Mouse (Mus musculus) gastrocnemius, postnatal 36 days (tissue): ENCODE results near the gene Iqcf6. TPM values are rescaled to one million over a fixed set of nuclear protein-coding genes. Genes with fewer than 3 reads are reported as not detected.
A peak's percentile ranks its signal among the peaks of the same experiment; 100 is the strongest.
"Not testable (repeated sequence)": the region's sequence is repeated elsewhere in the genome, so short reads cannot be mapped to it uniquely, and the experiment has no call there.

Experiments
- DNase-seq, 2 experiments: peaks; one replicate each; pipeline ENCODE4 v3.0.0; 2022
- intact Hi-C: fragments of 180-260 bp; cut with DNase I; formaldehyde crosslinking; loops from one replicate; pipeline ENCODE4 v1.15.1; 2025
- long read RNA-seq, 2 experiments: library from polyadenylated mRNA; stranded (forward); transcript quantifications; one replicate each; pipeline ENCODE4 v2.0.0; 2021
- total RNA-seq, 2 experiments: library from RNA; stranded (reverse); gene quantifications; 2 replicates each; pipeline ENCODE4 v1.2.3; 2021

The Iqcf6 gene
- total RNA-seq, result not detected
- long read RNA-seq, experiment 1, result 0 reads
- long read RNA-seq, experiment 2, result 0 reads

DNA sequence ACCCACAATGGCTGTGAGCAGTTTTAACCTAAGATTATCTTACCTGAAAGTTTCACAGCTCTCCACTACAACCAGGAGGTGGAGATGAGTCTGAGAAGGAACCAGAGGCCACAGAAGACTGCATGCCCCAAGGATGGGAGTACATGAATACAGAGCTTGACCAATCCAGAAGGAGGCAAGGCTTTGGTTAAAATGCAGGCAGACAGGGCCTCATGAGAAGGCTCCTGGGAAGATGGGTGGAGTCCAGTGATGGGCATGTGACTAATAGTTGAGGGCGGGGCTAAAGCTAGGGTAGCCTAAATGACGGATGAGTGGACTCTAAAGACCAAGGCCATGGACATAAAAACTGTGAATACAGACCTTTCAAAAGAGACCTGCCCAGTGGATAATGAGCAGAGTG, at the start of gene Iqcf6:
Iqcf6 (plus strand) TSS at position 301 of the 400 bp plus-strand sequence.
- no peak for DNase-seq
- intact Hi-C loops, result no loop called here

- no peak for DNase-seq
- intact Hi-C loops, result no loop called here
Measured at GRCm38 (mm10) chr9:106580016-106580415, 46.4 kb upstream of the Iqcf6 start.

DNA sequence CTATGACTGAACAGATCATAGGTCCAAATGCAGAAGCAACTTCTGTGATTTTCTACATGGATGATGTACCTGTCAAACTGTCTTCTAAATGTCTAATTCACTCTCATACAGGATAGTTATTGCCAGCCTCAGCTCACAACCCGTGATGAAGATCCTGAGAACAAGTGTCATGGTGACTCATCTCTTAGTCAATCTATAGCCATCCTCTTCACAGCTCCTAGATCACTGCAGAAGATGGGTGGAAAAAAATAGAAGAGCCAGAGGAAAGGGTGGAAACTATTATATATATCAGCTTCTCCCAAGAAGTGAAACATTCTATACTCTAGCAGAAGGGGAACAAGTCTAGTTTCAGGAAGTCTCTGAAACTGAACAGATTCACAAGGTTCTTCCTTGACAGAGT, 43.8 kb upstream of the Iqcf6 start:
- intact Hi-C loops, result no loop called here
- DNase-seq, result no peak

DNA sequence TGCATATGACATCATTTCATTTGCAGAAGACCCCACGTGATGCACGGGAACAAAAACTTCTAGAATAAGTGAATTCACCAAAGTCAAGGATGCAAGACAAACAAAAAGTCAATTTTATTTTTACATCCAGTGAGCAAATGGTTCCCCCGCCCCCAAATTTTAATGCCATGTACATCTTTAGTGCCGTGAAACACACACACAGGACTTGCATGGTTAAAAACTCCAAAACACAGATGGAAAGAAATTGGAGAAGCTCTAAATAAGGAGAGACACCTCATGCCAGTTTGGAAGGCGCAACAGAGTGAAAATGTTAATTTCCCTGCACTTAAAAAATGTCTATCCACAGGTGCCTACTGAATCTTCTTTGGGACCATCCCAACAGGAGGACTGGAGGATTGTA, 34.2 kb upstream of the Iqcf6 start:
- intact Hi-C loops, result no loop called here

GRCm38 (mm10) chr9:106595402-106595801, 31.0 kb upstream of the Iqcf6 start:
- intact Hi-C loops, DNase-seq: not testable (repeated sequence)

More for the DNA sequence above, 34.2 kb upstream of the Iqcf6 start:
- no peak for DNase-seq

- no peak for DNase-seq
- intact Hi-C loops, result no loop called here
Measured at GRCm38 (mm10) chr9:106595836-106596235, 30.5 kb upstream of the Iqcf6 start.

DNA sequence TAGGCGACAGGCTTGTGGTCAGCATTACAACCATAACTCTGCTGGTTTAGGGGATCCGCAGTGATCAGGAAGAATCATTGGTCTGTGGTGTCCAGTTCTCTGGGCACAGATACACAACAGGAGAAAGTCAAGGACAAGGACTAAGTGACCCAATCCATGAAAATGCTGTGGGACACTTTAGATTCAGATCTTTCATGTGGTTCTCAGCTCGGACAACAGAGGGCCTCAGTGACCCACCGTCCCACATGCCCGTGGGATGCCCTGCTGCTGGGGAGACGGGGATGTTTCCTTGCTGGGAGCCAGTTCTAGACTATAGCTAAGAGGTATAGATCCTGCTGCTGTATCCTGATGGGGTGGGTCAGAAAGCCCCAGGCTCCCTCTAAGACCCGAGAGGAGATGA, 27.9 kb upstream of the Iqcf6 start:
- intact Hi-C loops, result no loop called here
- DNase-seq, result no peak

DNA sequence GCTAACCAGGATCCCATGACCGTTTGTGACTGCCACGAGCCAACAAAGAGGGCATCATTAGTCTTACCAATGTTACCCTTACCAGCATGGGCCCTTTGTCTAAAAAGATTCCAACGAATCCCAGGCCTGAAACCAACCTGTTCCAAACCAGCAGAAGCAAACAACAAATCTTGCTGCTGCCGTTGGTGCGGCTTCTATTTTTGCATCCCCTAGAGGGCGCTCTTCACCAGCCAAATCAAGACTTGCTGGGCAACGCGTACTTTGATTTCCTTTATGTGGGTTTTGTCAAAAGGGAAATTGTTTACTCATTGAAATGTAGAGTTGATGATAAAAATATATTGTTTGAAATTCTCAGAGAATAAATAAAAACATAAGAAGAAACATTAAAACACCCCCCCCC, 25.8 kb upstream of the Iqcf6 start:
- no peak for DNase-seq
- intact Hi-C loops, result no loop called here

DNA sequence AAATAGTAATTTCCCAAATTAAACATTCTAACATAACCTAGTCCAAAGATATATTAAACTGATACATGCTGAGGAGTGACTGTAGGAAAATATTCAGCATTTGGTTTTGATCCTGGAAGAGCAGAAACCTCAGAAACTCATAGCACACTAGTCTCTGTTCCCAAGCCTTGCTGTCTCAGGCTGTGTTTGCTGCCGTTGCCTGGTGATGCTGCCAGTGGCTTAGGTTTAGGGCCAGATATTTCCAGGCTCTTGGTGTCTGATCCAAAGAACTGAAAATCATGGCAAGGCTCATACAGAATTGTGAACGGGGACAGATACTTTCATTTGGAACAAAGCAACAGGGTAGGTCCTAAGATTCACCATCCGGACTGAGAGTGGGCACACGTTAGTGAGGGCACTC, 15.7 kb upstream of the Iqcf6 start:
- DNase-seq, result no peak
- intact Hi-C loops, result no loop called here

DNA sequence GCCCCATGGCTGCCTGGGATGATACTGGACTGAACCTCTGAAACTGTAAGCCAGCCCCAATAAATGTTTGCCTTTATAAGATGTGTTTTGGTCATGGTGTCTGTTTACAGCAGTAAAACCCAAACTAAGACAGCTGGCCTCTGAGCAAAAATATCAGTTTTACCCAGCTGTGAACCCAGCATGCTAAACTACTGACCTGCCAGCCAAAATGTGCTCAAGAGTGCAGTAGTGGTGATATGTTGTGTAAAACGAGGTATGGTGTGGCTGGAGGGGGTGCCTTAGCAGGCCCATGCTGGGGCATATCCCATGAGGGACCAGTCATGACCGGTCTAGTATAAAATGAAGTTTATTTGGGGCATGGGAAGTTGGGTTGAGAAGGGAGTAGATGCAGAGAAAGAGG, 12.4 kb upstream of the Iqcf6 start:
- no peak for DNase-seq
- intact Hi-C loops, result no loop called here

DNA sequence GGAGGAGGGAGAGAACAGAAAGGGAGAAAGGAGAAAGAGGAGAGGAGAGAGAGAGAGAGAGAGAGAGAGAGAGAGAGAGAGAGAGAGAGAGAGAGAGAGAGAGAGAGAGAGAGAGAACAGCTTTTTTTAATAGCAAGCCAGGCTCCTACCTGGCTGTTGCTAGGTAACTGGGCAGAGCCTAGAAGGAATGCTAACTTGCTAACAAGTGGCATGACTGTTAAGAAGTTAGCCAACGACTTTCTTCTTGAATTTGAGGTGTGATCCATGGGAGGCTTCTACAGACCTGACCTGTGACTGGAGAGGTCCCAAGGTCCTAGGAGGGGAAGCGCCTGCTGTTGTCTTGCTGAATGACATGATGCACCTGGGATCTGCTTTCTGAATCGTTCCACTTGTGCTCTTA, 11.8 kb upstream of the Iqcf6 start:
- no peak for DNase-seq
- intact Hi-C loops, result no loop called here

GRCm38 (mm10) chr9:106616306-106616705, 10.1 kb upstream of the Iqcf6 start:
- intact Hi-C loops, result no loop called here
- no peak for DNase-seq

- intact Hi-C loops, result no loop called here
- DNase-seq, result no peak
Measured at GRCm38 (mm10) chr9:106617496-106617895, 8.9 kb upstream of the Iqcf6 start.

DNA sequence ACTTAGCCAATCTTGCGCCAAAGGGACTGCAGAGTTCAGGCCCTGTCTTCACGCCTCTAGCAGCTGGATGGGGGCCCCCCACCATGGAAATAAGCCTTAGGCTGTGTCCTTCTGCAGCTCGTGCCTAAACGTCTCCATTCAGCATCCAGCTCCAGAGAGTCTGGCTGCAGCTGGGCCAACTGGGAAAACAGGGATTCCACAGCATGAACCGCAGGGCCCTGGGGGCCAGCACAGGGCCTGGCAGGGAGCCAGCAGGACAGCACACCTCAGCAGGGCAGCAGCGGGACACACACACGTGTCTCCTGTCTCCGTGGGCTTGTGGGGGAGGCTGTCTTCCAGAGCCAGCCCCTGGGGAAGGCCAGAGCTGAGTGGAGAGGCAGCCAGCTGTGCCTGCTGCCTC, 1.4 kb downstream of the Iqcf6 start:
- DNase-seq, intact Hi-C loops: not testable (repeated sequence)

DNA sequence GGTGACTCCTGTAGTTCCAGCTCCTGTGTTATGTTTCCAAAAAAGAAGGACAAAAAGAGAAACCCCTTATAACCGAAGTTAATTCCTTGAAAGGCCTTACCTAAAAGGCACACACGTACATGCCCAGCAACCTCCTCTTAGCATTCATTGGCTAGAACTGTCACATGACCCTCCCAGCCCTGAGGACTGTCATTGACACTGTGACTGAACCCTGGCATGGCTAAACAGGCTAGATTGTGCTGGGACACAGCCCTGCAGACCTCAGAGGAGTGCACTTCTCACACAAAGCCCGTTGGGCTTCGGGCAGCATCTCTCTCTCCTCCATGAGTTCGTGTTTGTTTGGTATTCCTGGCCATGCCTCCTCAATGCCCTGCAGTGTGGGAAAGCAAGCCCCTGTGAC, 5.8 kb downstream of the Iqcf6 start:
- intact Hi-C loops, result no loop called here
- DNase-seq, result no peak

- no peak for DNase-seq
- intact Hi-C loops, result no loop called here
Measured at GRCm38 (mm10) chr9:106638154-106638553, 11.8 kb downstream of the Iqcf6 start.

- intact Hi-C loops, result no loop called here
- no peak for DNase-seq
Measured at GRCm38 (mm10) chr9:106641346-106641745, 15.0 kb downstream of the Iqcf6 start.

GRCm38 (mm10) chr9:106643128-106643527, 16.7 kb downstream of the Iqcf6 start:
- peak; percentile 34 to 52 for DNase-seq

GRCm38 (mm10) chr9:106643787-106644186, 17.4 kb downstream of the Iqcf6 start:
- no peak for DNase-seq
- intact Hi-C loops, result no loop called here

More at GRCm38 (mm10) chr9:106643128-106643527, 16.7 kb downstream of the Iqcf6 start:
- intact Hi-C loops, result no loop called here

DNA sequence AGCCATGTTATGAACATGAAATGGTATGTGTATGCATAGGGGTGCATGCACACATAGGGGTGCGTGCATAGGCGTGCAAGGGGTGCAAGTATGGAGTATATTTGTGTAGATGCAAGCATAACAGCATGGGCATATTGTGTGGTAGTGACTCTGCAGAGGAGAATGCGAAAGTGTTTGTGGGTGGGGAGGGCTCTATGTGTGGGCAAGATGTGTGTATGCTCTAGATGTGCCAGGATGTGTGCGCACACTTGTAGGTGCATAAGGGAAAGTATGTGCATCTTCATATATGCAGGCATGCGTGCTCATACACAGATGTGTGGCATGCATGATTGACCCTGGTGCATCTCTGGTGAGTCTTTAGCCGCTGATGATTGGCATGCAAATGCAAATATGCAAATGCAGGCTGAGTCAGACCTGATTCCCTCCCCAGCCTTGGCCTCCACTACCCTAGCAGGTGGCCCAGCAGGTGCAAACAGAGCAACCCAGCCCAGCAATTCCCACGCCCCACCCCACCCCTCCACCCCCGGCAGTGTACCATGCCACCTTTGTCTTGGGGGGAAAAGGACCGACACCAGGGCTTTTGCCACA, 19.4 kb downstream of the Iqcf6 start:
- intact Hi-C loops, result no loop called here
- DNase-seq, result no peak

DNA sequence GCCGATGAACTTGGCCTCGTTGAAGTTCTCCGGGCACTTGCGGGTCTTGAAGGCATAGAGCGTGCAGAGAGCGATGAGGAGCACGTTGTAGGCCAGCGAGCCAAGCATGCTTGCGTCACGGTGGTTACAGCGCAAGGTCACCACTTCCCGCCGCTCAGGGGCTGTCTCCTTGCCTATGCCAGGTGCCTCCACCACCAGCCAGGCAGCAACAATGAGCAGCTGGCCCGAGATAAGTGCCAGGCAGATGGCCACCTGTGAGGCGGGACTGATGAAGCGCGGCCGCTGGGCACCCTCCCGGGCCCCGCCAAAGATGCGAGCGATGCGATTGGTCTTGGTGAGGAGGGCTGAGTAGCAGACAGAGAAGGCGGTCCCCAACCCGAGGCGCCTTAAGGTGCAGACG, 20.8 kb downstream of the Iqcf6 start:
- intact Hi-C loops, result no loop called here
- no peak for DNase-seq

GRCm38 (mm10) chr9:106652720-106653119, 26.3 kb downstream of the Iqcf6 start:
- no peak for DNase-seq
- intact Hi-C loops, result no loop called here
